Mouse (Mus musculus) right cerebral cortex, postnatal 4 days (tissue): ENCODE measurements around the gene Arap2.

Experiments
- DNase-seq: peaks from one replicate; pipeline ENCODE4 v3.0.0-alpha.2; 2022

Arap2 gene

DNA sequence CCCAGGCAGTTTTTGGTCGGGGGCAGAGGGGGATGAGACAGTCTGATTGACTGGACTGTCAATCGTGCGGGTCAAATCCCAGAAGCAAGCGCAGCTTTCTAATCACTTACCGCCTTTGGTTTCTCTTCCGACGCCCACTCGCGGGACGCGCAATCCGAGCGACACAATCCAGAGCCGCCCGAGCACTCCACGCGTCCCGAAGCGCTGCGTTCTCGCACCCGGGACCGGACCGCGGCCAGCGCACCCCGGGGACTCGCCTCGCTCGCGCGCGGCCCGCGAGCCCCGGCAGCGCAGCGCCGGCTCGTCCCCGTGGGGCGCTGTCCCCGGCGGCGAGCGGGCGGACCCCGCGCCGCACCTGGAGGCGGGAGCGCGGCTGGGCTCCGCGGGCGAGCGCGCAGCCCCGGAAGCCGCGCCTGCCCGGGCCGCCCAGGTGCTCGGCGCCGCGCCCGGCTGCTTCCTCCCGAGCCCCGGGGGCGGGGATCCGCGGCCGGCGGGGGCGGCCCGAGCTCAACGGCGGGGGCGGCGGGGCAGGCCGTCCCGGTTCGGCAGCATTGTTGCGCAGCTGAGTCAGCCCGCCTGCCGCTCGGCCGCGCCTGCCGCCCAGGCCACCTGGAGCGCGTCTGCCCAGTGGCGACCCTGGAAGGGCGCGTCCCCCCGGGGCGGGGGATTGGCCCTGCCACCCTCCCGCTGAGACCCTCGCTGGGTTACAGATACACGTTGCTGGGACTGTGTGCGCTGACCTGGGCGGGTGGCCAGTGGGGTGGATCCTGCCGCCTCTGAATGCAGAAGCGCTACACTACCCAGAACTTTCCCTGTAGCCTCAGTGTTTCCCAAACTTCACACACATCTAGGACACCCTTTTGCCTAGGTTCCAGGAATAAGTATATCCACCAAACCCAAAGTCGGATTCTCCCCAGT, at the start of gene Arap2:
Arap2 (minus strand) TSS at position 376 of the 918 bp plus-strand sequence.
- peak; percentile 39 for DNase-seq

DNA sequence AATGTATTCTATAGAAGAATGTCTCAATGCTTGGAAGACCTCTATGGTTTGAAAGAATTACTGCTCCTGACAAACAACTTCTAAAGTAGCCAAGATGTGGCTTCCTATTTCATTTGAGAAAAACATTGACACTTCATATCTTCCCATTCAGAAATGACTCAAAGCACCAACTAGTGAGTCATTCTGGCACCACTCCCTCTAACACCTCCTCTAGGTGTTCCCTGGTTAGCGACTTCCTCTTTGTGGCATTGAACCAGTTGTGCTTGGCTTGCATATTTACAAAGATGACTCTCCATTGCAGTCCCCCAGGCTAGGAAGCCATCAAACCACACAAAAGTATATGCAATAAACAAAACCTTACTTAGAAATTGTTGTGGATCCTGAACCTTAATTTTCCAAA, 49.8 kb upstream of the Arap2 start:
- DNase-seq = no peak

DNA sequence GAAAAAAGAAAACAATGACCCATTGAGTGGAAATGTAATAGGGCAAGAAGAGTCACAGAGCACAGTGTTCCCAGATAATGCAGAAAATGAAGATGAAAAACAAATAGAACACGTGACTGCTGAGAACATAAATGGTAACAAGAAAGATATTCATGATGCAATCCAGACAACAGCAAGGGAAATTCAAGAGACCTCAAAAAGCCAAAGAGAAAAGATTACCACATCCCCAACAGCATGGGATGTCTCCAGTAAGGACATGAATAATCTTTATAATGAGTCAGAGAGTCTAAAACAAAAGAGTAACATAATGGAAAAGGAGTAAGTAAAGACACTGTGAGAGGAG, 48.1 kb upstream of the Arap2 start:
- no peak for DNase-seq

DNA sequence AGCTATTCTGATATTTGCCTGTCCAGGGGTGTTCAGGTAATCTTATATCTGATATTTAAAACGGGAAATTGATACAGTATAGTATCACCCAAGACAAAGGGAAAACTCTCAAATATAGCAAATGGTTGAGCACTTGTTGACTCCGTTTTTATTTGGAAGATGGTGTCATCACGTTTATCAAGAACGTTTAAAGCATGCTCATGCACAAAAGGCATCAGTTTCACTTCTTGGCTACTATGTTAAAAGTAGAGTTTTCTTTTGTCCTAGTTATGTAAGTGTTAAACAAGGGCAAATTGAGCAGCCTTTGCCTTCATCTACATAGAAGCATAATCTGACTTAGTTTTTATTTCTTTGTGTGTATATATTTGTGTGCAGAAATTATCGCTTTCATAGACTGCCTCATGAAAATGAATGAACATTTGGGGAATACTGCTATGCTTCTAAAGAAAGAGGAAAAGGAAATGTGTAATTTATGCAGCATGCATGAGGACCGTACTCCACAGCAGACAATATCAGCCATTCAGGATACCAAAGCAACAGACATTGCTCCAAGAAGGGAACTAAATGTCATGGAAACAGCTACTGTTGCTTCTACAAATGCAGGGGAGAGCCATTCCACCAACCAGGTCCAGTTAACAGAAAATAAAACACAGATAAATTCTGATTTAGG, 47.6 kb upstream of the Arap2 start, which contains the start of gene Dthd1:
Dthd1 (plus strand) TSS at position 422 of the 670 bp plus-strand sequence.
- DNase-seq = no peak

DNA sequence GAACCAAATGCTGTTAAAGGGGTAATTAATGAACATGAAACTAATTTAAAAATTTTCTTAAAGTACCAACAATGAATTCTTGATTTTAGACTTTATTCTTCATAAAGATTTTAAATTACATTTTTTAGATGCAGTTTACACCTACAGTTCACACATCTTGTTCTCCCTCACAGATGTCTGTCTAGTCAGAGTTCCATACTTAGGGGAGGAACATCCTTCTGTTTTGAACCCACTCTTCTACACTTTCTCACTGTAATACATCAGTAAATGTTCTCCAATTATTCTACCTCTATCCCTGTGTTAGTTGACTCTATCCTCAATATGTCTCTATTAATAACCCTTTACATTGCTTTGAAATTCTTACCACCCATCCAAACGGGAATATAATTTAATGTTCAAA, 26.8 kb upstream of the Arap2 start:
- DNase-seq = no peak

DNA sequence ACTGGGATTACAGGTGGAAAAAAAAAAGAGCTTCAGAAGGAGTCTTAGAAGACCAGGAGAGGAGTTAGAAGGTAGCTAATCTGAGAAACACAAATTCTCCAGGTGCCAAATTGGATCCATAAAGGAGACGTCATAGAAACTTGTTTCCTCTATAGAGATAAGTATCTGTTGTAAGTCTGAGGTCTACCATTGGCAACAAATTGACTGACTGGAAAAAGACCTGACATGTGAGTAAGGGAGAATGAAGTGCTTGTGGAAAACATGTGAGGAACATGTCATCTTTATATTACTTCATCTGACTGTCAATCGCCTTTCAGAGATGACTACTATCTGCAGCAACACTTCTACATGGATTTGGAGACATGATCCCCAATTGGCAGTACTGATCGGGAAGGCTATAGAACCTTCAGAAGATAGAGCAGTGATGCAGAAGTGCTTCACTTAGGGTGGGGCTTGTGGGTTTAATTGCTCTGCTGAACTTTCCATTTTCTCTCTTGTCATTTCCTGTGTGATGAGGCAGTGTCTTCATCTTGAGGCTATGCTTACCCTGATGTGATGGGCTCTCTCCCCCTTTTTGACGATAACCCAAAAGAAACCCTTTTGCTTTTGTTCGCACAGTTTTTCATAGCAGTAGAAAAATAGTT, 25.1 kb upstream of the Arap2 start:
- DNase-seq = no peak

DNA sequence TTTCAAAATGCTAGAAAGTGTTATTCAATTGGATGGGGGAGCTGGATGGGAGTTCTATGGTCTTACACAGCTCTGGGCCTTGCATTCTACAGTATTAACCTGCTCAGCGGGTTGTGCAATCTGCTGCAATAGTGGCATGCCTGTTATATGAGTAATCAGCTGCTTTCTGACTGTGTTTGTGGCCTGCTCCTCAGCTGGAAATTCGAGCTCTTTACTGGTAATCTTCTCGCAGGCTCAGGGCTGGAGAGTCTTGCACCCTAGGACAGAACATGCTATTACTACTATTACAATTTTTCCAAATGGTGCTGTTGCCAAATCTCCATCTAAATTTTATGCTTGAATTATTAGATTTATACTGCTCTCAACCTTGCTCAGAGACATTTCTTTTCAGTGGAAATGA, 20.9 kb upstream of the Arap2 start:
- DNase-seq = no peak

DNA sequence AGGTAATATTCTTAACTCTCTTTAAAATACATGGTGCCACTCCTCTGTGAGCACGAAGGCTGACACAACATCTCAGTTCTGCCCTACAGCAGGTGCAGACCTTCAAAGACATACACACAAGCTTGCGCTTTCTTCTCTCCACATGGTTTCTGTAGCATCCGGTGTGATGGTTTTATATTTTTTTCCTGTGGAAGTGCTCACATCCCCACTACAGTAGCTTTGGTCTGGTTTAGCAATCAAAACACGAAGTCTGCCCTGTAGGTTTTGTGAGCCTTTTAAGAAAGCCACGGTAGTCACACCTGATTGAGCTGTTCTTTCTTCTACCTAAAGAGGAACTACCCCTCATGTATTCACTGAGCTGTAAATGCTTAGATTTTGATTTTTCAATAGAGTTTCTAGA, 12.7 kb upstream of the Arap2 start:
- DNase-seq = no peak

DNA sequence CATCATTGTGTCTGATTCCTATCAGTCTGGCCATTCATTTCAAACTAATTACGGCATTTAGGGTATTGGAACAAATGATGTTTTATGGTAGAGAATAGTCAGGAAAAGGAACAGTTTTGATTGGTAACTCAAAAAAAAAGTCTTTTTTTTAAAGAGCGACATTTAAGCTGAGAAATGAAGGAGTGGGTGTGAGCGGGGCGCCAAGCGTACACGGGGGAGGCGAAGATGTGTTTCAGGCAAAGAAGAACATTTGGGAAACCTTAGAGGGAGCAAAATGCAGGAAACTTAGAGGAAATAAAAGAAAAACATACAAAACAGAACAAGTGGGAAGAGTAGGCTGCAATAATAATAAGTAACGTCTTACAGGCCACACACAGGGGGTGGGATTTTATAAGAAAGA, 11.8 kb upstream of the Arap2 start:
- DNase-seq = no peak

DNA sequence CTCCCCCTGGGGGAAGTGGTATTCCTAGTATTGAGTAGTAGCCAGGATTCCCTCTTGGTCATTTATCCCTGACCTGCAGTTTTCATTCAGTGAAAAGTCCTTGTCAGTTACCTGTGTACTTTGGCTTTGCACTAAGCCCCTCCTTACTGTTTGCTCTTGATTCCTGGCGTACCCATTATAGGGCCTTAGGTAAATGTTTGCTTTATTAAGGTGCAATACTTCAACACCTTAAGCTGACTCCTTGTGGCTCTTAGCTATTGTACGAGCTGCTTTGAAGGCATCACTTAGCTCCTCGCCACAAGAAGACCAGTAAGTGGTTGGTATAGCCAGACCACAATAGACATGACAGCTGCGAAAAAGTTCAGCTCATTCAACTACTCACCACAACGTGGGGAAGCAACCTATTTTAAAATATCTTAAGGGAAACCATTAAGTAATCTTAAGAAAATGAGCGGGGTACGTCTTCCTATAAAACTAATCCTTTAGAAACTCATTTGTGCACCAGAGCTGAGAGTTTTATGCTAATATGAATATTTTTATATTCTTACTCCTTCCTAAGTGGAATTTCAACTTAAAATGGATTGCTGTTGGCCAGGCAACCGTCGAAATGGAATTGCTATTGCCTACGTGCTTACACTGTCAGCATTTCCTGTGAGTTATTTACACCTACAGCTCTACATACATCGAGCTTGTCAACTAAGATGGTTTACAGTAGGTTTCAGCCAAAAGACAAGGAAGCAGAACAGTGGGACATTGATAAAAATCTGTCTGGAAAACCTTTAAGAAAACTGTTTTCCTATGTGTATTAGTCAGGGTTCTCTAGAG, 6.0 kb upstream of the Arap2 start:
- DNase-seq = no peak

DNA sequence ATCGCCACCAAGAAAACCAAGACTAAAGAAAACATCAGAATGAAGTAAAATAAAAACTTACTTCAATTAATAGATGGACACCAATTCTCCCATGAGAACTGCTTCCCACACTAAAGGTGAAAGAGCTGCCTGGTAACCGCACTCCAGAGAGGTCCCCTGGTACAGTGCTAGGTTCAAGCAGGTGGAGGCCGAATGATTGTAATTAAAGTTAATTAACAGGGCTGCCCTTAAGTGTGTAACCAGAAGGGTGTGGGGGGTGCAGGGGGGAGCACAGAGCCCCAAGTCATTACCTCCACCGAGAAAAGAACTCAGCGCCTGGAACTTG, 538 bp downstream of the Arap2 start:
- no peak for DNase-seq

DNA sequence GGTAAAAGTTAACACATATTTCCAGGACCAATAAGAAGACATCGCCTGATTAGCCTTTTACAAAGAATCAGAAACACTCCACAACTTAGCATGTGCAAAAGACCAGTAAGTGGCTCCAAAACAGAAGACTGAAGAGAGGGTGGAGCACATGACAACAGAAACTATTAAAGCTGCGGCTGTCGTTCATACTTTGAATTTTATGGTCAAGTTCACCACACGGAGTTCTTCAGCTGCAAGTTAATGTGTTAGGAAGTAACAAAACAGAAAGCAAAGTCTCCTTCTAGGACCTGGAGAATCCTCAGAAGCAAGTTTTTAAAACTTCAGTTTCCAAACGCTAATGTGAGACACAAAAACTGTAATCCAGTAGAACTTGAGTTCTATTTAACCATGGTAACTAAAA, 1.8 kb downstream of the Arap2 start:
- no peak for DNase-seq

DNA sequence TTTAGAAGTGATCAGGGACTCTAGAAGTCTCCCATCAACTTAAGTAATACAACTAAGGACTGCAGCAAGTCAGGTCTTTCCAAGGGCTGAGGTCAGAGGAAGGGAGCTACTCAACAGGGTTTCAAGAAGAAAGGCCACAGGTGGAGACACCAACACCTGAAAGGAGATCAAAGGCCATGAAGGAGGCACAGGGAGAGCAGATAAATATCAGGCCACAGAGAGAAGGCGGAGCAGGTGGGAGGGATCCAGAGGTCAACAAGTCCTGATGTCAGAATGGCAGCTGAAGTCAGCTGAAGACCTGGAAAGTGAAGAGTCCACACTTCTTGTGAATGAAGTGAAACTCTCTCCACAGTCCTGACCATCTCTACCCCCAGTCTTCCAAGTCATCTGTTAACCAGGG, 2.9 kb downstream of the Arap2 start:
- no peak for DNase-seq

DNA sequence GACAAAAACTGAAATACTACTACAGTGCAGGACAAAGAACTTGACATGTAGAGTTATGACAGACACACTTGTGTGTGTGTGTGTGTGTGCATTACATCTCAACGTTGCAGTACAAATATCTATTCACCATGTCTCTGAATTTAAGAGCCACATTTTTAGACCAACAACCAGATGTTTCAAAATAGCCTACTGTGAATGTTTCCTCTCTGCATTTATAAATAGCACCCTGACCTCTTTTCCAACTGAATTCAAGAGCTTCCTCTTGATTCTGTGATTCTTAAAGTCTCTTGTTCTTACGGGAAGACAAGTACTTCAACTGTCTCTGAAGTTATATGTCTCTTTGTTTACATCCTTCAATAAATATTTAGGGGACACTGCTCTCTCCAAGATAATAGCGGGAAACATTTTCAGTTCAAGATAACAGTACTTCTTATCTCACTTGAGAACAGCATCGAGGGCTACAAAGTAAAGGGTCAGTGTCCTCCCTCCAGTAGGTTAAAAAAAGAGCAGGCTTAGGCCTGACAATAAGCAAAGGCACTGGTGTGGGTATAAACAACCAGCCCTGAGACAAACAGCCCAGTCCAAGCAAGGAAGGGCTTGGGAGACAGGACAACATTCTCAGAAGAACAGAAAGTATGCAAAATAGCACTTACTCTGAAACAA, 3.5 kb downstream of the Arap2 start:
- no peak for DNase-seq

DNA sequence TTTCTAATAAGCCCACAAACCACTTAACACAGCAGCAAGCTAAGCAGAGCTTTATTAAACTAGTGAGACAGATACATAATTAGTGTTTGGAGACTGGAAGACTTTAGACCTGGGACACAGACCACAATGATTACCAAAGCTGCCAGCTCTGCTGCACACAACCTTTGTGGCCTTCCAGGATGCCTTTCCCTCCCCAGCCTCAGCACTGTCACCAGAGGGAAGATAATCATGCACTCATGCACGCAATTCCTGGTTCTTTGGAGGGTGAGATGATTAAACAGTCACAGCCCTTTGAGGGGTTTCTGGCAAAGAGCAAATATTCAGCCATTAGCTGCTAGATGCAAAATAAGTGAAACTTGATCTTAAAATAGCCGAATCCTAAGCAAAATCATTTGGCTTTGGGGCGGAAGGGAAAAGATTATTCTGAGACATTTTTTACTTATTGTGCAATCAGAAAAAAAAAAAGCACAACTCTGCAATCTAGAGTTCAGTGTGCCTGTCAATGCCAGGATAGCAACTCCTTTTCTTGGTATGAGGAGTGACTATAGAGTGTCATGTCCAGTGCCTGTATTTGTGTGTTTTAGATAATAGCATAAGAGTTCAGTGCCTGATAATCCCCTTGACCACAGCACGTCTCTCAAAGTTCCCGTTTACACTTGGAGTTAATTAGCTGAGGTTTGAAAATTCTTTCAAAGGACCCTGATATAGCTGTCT, 5.0 kb downstream of the Arap2 start:
- no peak for DNase-seq

DNA sequence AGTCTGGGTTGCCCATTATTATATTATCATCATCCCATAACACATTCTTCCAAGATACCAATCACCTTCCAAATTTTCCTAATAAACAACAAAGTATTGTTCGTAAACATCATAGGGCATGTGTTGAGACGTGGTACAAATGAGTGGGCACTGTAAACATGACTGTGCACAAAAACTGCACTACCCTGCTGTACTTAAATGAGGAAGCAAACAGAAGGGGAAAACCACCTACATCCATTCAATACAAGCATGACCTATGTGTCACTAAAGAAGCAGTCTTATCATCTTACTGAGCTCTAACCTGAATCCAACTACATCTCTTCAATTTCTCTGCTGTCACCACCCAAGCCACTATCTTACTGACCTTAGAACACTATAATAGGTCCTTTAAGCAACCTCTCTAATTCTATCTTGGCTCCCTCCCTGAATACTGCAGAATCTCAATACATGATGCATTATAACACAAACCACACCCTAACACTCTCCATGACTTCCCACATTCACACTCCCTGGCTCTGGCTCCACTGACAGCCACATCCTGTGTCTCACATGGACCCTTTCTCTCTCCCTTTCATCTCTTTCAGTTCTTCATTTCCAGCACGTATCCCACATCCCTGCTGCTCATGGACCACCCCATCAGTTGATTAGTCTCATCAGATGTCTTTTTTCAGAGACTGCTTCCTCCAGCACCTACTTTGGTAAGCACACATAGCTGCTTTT, 10.0 kb downstream of the Arap2 start:
- no peak for DNase-seq

DNA sequence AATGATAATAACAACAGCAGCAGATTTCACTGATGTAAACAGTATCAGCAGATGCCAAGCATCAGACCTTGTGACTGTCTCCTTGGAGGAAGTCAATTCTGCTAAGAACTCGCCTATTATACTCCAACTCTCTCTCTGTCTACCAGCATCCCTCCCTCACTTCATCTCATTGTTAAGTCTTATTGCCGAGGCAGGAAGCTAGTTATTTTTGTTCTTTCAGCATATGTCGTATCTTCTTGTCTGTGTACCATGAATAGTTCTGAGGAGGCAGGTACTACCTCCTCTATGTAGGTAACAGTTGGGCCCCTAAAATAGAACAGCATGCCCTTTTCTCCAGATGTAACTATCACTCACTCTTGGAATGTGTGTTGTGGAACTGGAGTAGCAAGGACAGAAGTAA, 13.0 kb downstream of the Arap2 start:
- no peak for DNase-seq

DNA sequence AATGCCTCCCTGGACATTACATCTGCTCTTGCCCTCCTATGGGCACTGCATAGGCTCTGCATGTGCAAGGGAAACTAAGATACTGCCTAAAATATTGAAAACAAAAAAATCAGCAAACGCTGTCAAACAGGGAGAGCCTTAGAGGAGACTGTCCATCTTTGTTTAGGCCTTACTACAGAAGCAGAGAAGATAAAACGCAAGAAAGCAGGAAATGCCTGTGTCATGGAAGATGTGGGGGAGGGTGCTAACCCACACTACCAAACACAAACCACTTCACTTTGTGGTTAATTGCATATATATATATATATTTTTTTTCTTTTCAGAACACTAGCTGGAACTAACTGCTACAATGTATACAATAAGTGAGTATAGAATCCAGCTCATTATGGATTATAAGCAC, 14.3 kb downstream of the Arap2 start:
- no peak for DNase-seq

DNA sequence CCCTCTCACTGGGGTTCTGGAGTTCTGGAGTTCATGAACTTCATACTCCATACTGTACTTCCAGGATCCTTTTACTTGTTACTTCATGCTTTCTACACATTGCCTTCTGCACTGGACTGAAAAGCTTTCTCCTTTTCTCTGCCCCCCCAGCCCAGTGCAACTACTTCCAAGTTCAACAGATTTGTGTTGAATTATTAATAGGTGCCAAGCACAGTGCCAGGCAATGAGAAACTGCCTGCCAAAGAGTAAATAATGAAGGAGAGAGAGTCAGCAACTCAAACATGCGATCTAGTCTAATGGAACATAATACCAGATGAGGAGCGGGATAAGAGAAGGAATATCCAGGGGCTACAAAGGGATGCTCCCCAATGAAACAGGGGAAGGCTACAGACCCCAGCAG, 17.8 kb downstream of the Arap2 start:
- no peak for DNase-seq

DNA sequence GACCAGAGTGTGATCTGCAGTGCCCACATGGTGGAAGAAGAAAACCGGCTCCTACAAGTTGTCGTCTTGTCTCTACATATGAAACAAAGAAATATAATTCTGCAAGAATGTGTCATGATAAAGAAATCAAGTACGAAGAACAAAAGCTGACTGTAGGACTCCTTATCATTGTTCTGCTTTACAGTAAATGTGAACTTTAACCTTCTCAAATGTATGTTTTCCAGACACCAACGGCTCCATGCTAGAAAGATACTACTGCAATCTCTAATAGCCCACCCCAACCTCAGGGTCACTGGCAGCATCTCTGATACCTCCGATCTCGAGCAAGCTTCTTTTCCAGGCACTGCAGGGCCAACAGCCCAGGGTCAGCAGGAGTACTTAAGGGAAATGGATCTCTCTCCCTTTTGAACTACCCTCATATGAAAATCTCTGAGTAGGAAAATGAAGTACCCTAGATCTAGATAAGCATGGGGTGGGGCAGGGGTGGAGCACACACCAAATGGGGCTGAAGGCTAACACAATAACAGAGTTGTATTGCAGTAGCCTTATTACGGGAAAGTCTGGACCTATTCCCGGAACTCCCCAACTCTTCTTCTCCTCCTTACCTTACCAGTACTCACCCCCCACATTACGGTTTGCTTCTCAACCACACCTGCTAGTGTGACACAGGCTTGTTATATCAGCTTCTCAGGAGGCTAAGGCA, 22.6 kb downstream of the Arap2 start:
- DNase-seq = no peak
